Mouse (Mus musculus) monocyte, adult 59 days (primary cell): ENCODE results near the gene Olfr295. TPM values are rescaled to one million over a fixed set of nuclear protein-coding genes. Genes with fewer than 3 reads are reported as not detected.

Source experiments
- total RNA-seq, 2 experiments: library from RNA; stranded (reverse); gene quantifications; one replicate each; pipeline ENCODE4 v1.2.4; 2023

The Olfr295 gene
- not detected for total RNA-seq

GRCm38 (mm10) chr7:86583562-86583961, at the start of gene Olfr295:
Olfr295 (plus strand) TSS chr7:86583862.

DNA sequence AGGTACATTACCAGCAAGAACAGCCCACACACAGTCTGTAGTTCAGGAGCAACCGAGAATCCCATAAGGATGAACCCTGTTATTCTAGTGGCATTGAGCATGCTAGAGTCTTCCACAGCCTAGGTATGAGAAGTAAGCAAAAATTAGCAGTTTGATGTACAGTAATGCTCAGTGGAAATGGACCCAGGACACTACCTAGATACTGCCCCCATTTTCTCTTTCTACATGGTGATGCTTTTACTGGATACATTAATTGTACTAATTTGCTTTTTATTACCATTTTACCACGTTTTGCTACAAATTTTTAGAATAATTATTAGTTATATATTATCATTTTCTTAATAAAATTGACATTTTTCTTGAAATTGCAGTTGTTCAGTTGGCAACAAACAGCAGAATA, 32.9 kb downstream of the Olfr295 start, which contains the start of gene Olfr294:
Gene Olfr294, minus strand, starts transcription at position 101 of the 400 bp plus-strand sequence.

Other genes with a start within 250 kb of the Olfr295 start
- not detected for gene Olfr307, start 246.3 kb upstream of the Olfr295 start, total RNA-seq
- not detected for gene Olfr305, start 216.9 kb upstream of the Olfr295 start, total RNA-seq
- not detected for gene Olfr304, start 197.2 kb upstream of the Olfr295 start, total RNA-seq
- gene Olfr303, start 186.1 kb upstream of the Olfr295 start, total RNA-seq, result not detected
- not detected for gene Olfr301, start 180.0 kb upstream of the Olfr295 start, total RNA-seq
- not detected for gene Olfr299, start 123.9 kb upstream of the Olfr295 start, total RNA-seq
- not detected for gene Olfr298, start 91.4 kb upstream of the Olfr295 start, total RNA-seq
- gene Olfr297, start 63.9 kb upstream of the Olfr295 start, total RNA-seq, result not detected
- not detected for gene Olfr294, start 32.8 kb downstream of the Olfr295 start, total RNA-seq
- not detected for gene Olfr293, start 65.2 kb downstream of the Olfr295 start, total RNA-seq
- not detected for gene Olfr292, start 104.5 kb downstream of the Olfr295 start, total RNA-seq
- gene Folh1, start 192.1 kb downstream of the Olfr295 start, total RNA-seq, result not detected
- not detected for gene Vmn2r77, start 211.2 kb downstream of the Olfr295 start, total RNA-seq